Mouse (Mus musculus) cerebellum, adult 9-11 months (tissue): ENCODE measurements around the gene Cacng3.

Experiments used
- DNase-seq: peaks from one replicate; pipeline ENCODE4 v3.0.0; 2022

The Cacng3 gene

GRCm38 (mm10) chr7:122723358-122723876, 53.1 kb downstream of the Cacng3 start:
- no peak for DNase-seq

- DNase-seq, result no peak
These were observed 56.1 kb downstream of the Cacng3 start for GRCm38 (mm10) chr7:122726376-122726775.

- DNase-seq, result no peak
These were observed 57.9 kb downstream of the Cacng3 start for GRCm38 (mm10) chr7:122728186-122728585.

GRCm38 (mm10) chr7:122728846-122729245, 58.6 kb downstream of the Cacng3 start:
- DNase-seq, result peak; percentile 2

GRCm38 (mm10) chr7:122735323-122735722, 65.0 kb downstream of the Cacng3 start:
- no peak for DNase-seq

GRCm38 (mm10) chr7:122738541-122738940, 68.2 kb downstream of the Cacng3 start:
- no peak for DNase-seq

- DNase-seq, result no peak
These were observed 70.4 kb downstream of the Cacng3 start for GRCm38 (mm10) chr7:122740663-122741062.

- DNase-seq, result no peak
These were observed 85.8 kb downstream of the Cacng3 start for GRCm38 (mm10) chr7:122755920-122756603.

- no peak for DNase-seq
These were observed 88.4 kb downstream of the Cacng3 start for GRCm38 (mm10) chr7:122758645-122759044.

GRCm38 (mm10) chr7:122764506-122764905, 94.2 kb downstream of the Cacng3 start:
- no peak for DNase-seq

- no peak for DNase-seq
These were observed 98.2 kb downstream of the Cacng3 start for GRCm38 (mm10) chr7:122768292-122769020.

GRCm38 (mm10) chr7:122779601-122780000, 109.3 kb downstream of the Cacng3 start:
- no peak for DNase-seq

- no peak for DNase-seq
These were observed 119.6 kb downstream of the Cacng3 start for GRCm38 (mm10) chr7:122789929-122790328.

- DNase-seq, result no peak
These were observed 123.5 kb downstream of the Cacng3 start for GRCm38 (mm10) chr7:122793655-122794346.

GRCm38 (mm10) chr7:122795140-122795539, 124.8 kb downstream of the Cacng3 start:
- no peak for DNase-seq

- DNase-seq, result no peak
These were observed 130.5 kb downstream of the Cacng3 start for GRCm38 (mm10) chr7:122800821-122801220.

- DNase-seq, result peak; percentile 5
These were observed 133.7 kb downstream of the Cacng3 start for GRCm38 (mm10) chr7:122803839-122804496.

- no peak for DNase-seq
These were observed 136.2 kb downstream of the Cacng3 start for GRCm38 (mm10) chr7:122806531-122806930.

GRCm38 (mm10) chr7:122813724-122814123, 143.4 kb downstream of the Cacng3 start:
- no peak for DNase-seq

- DNase-seq, result no peak
These were observed 147.3 kb downstream of the Cacng3 start for GRCm38 (mm10) chr7:122817565-122817964.
